In genomic region chr17:77930967-77931591, GRCm38 (mm10) we compare ENCODE assay signal across 14 mouse cellular contexts.
DNase-seq lines count a peak whose midpoint lies in the region; ATAC-seq lines count a peak whose summit lies in the region.
"Had no signal": no experiment of that assay in that cellular context is flagged by ENCODE, and none has a peak within 500 bp of the region (broad histone marks: within the 10 kb centered on the region; RNA-seq: fewer than 3 reads in every experiment).

No protein-coding gene starts in this region.

- DNase-seq in layer of hippocampus, postnatal 14 days (ENCODE audit: low spot score in 2 of 2): peak; percentile 4 to 31
- no peak for DNase-seq in layer of hippocampus, postnatal 25 days (ENCODE audit: extremely low spot score in 1 of 2, low spot score in 1 of 2)
- DNase-seq in hindbrain, embryonic 14.5 days (ENCODE audit: low spot score): peak; percentile 32
- no peak for DNase-seq in gastrocnemius, postnatal 10 days
- DNase-seq in liver: no peak
- DNase-seq: cerebellum, adult 18-20 months; heart, adult 11 months; lung, embryonic 14.5 days; thymus, adult 2 months had no signal

- H3K36me3 ChIP-seq in forebrain, embryonic 15.5 days: no peaks in the 10 kb centered on the region
- no peaks in the 10 kb centered on the region for H3K36me3 ChIP-seq in hindbrain, embryonic 14.5 days (replicated peaks; ENCODE audit: control insufficient read depth, insufficient read depth)
- no peaks in the 10 kb centered on the region for H3K36me3 ChIP-seq in neural tube, embryonic 13.5 days

- ATAC-seq in forebrain, embryonic 15.5 days (replicated peaks): peak; percentile 93
- ATAC-seq in hindbrain, embryonic 14.5 days (ENCODE audit: low FRiP score): peak; percentile 65
- peak; percentile 82 for ATAC-seq in neural tube, embryonic 13.5 days (ENCODE audit: low read depth)
- ATAC-seq in erythroblast, adult 5-6 weeks (replicated peaks; ENCODE audit: low FRiP score, poor library complexity, severe bottlenecking): no peak

- no peak overlapping the region for H3K4me2 ChIP-seq in forebrain, embryonic 15.5 days (replicated peaks)
- no peak overlapping the region for H3K4me2 ChIP-seq in hindbrain, embryonic 14.5 days (replicated peaks)
- no peak overlapping the region for H3K4me2 ChIP-seq in neural tube, embryonic 13.5 days
- H3K4me2 ChIP-seq: lung, embryonic 14.5 days had no signal

- no peak overlapping the region for H3K9ac ChIP-seq in forebrain, embryonic 15.5 days (replicated peaks)
- no peak overlapping the region for H3K9ac ChIP-seq in hindbrain, embryonic 14.5 days
- H3K9ac ChIP-seq in neural tube, embryonic 13.5 days: no peak overlapping the region
- H3K9ac ChIP-seq: lung, embryonic 14.5 days had no signal

- 46% methylated on average over 6 of the region's 6 CpGs for WGBS in forebrain, embryonic 15.5 days
- WGBS in hindbrain, embryonic 14.5 days: 29% methylated on average over 6 of the region's 6 CpGs
- WGBS in neural tube, embryonic 13.5 days: 43% methylated on average over 6 of the region's 6 CpGs

- peaks cover 12% of the 10 kb centered on the region for H3K4me1 ChIP-seq in forebrain, embryonic 15.5 days
- 0 out of 2 replicates have a peak, but pooled peaks cover 5% of the 10 kb centered on the region for H3K4me1 ChIP-seq in hindbrain, embryonic 14.5 days (replicated peaks; ENCODE audit: control insufficient read depth, insufficient read depth, low read length)
- H3K4me1 ChIP-seq in neural tube, embryonic 13.5 days (replicated peaks): peaks cover 12% of the 10 kb centered on the region

- H3K27me3 ChIP-seq in forebrain, embryonic 15.5 days: no peaks in the 10 kb centered on the region
- H3K27me3 ChIP-seq in hindbrain, embryonic 14.5 days (ENCODE audit: control insufficient read depth, insufficient read depth, low read length): no peaks in the 10 kb centered on the region
- no peaks in the 10 kb centered on the region for H3K27me3 ChIP-seq in neural tube, embryonic 13.5 days

- H3K27ac ChIP-seq in forebrain, embryonic 15.5 days (replicated peaks): peak overlapping the region; percentile 73
- no peak overlapping the region for H3K27ac ChIP-seq in hindbrain, embryonic 14.5 days
- H3K27ac ChIP-seq in neural tube, embryonic 13.5 days (replicated peaks): no peak overlapping the region

- no peaks in the 10 kb centered on the region for H3K9me3 ChIP-seq in forebrain, embryonic 15.5 days
- H3K9me3 ChIP-seq in hindbrain, embryonic 14.5 days (ENCODE audit: control insufficient read depth, low read length): no peaks in the 10 kb centered on the region
- no peaks in the 10 kb centered on the region for H3K9me3 ChIP-seq in neural tube, embryonic 13.5 days

- H3K4me3 ChIP-seq in forebrain, embryonic 15.5 days: no peak overlapping the region
- H3K4me3 ChIP-seq in hindbrain, embryonic 14.5 days (replicated peaks; ENCODE audit: low read length): no peak overlapping the region
- no peak overlapping the region for H3K4me3 ChIP-seq in neural tube, embryonic 13.5 days
- H3K4me3 ChIP-seq: erythroblast, embryonic 14.5 days; myocyte had no signal

Comparison
In these comparisons a context has a peak if more than half of its experiments do, and no peak if none do; other contexts are left out.
1. DNase-seq: peak in layer of hippocampus, postnatal 14 days (2 of 2) and hindbrain, embryonic 14.5 days (single experiment); none in layer of hippocampus, postnatal 25 days (0 of 2), gastrocnemius, postnatal 10 days (single experiment) and liver (single experiment).